Mouse (Mus musculus) CD8-positive naive resting alpha-beta T cell, adult 2 months (primary cell): Measurements from ENCODE around the gene Rac1.
"Not testable (repeated sequence)": the region's sequence is repeated elsewhere in the genome, so short reads cannot be mapped to it uniquely, and the experiment has no call there.

Source experiments
- DNase-seq, 2 experiments: peaks; one replicate each; pipeline ENCODE4 v3.0.0; 2022; ENCODE audit warnings: low read depth in 2 of 2, low spot score in 2 of 2

The Rac1 gene

GRCm38 (mm10) chr5:143527486-143528307 is at the start of gene Rac1:
Gene Rac1 (minus strand): TSS chr5:143528036.
- peak; percentile 86 to 88 for DNase-seq

GRCm38 (mm10) chr5:143574261-143575178 is 46.7 kb upstream of the Rac1 start:
- no peak for DNase-seq

GRCm38 (mm10) chr5:143573067-143573466 is 45.2 kb upstream of the Rac1 start:
- no peak for DNase-seq

GRCm38 (mm10) chr5:143572195-143572594 is 44.4 kb upstream of the Rac1 start:
- DNase-seq = no peak

- peak; percentile 73 to 82 for DNase-seq
These were observed 40.0 kb upstream of the Rac1 start for GRCm38 (mm10) chr5:143567860-143568259.

GRCm38 (mm10) chr5:143567258-143567670 is 39.4 kb upstream of the Rac1 start:
- DNase-seq = no peak

GRCm38 (mm10) chr5:143566804-143567203 is 39.0 kb upstream of the Rac1 start:
- DNase-seq = not testable (repeated sequence)

GRCm38 (mm10) chr5:143561544-143562185 is 33.8 kb upstream of the Rac1 start:
- no peak for DNase-seq

GRCm38 (mm10) chr5:143561009-143561408 is 33.2 kb upstream of the Rac1 start:
- DNase-seq = no peak

GRCm38 (mm10) chr5:143558731-143559130 is 30.9 kb upstream of the Rac1 start:
- DNase-seq = no peak

- DNase-seq = no peak
These were observed 27.4 kb upstream of the Rac1 start for GRCm38 (mm10) chr5:143555233-143555632.

GRCm38 (mm10) chr5:143552911-143553310 is 25.1 kb upstream of the Rac1 start:
- no peak for DNase-seq

- not testable (repeated sequence) for DNase-seq
These were observed 21.1 kb upstream of the Rac1 start for GRCm38 (mm10) chr5:143548922-143549321.

GRCm38 (mm10) chr5:143548401-143548846 is 20.6 kb upstream of the Rac1 start:
- peak; percentile 95 to 98 for DNase-seq

- no peak for DNase-seq
These were observed 20.0 kb upstream of the Rac1 start for GRCm38 (mm10) chr5:143547866-143548265.

- peak; percentile 86 to 91 for DNase-seq
These were observed 19.5 kb upstream of the Rac1 start for GRCm38 (mm10) chr5:143547384-143547783.

- no peak for DNase-seq
These were observed 11.3 kb upstream of the Rac1 start for GRCm38 (mm10) chr5:143539111-143539510.

GRCm38 (mm10) chr5:143537022-143537421 is 9.2 kb upstream of the Rac1 start:
- no peak for DNase-seq

- DNase-seq = no peak
These were observed 7.1 kb upstream of the Rac1 start for GRCm38 (mm10) chr5:143534922-143535321.

GRCm38 (mm10) chr5:143530715-143531114 is 2.9 kb upstream of the Rac1 start:
- no peak for DNase-seq

GRCm38 (mm10) chr5:143528308-143528683 is 460 bp upstream of the Rac1 start:
- no peak for DNase-seq
